7 mouse cellular contexts compared by ENCODE assay signal in genomic region chr4:47208421-47208991, GRCm38 (mm10). TPM values are rescaled to one million over a fixed set of nuclear protein-coding genes. Genes with fewer than 3 reads are reported as not detected.
DNase-seq lines count a peak whose midpoint lies in the region; ATAC-seq lines count a peak whose summit lies in the region.

No protein-coding gene starts in this region.

- H3K4me3 ChIP-seq in forebrain, embryonic 13.5 days: peak overlapping the region; percentile 41
- peak overlapping the region; percentile 63 for H3K4me3 ChIP-seq in limb, embryonic 10.5 days

- DNase-seq in urinary bladder, adult 2 months (ENCODE audit: low spot score): peak; percentile 29
- no peak for DNase-seq in urinary bladder, postnatal 4 days (ENCODE audit: low spot score in 2 of 2)
- peak; percentile 59 for DNase-seq in limb, embryonic 10.5 days (ENCODE audit: low spot score)
- DNase-seq in retina, embryonic 14.5 days (ENCODE audit: low spot score): peak; percentile 12
- DNase-seq in layer of hippocampus, adult 9-11 months: no peak
- no peak for DNase-seq in ovary, postnatal 14 days (ENCODE audit: low spot score)

- H3K4me1 ChIP-seq in forebrain, embryonic 13.5 days: peaks cover 11% of the 10 kb centered on the region
- H3K4me1 ChIP-seq in limb, embryonic 10.5 days: peaks cover 14% of the 10 kb centered on the region

- H3K36me3 ChIP-seq in forebrain, embryonic 13.5 days (ENCODE audit: poor library complexity, severe bottlenecking): no peaks in the 10 kb centered on the region
- no peaks in the 10 kb centered on the region for H3K36me3 ChIP-seq in limb, embryonic 10.5 days

- ATAC-seq in forebrain, embryonic 13.5 days: no peak; the same call in none of the 2 replicates

- H3K27me3 ChIP-seq in forebrain, embryonic 13.5 days: peaks cover 54% of the 10 kb centered on the region
- H3K27me3 ChIP-seq in limb, embryonic 10.5 days (ENCODE audit: low read depth, poor library complexity, severe bottlenecking): peaks cover 83% of the 10 kb centered on the region

- H3K9me3 ChIP-seq in forebrain, embryonic 13.5 days (replicated peaks): no peaks in the 10 kb centered on the region
- no peaks in the 10 kb centered on the region for H3K9me3 ChIP-seq in limb, embryonic 10.5 days (replicated peaks)

- H3K4me2 ChIP-seq in forebrain, embryonic 13.5 days: peak overlapping the region; percentile 63

- no peak overlapping the region for H3K27ac ChIP-seq in forebrain, embryonic 13.5 days
- peak overlapping the region; percentile 73 for H3K27ac ChIP-seq in limb, embryonic 10.5 days

- 2% methylated on average over 40 of the region's 40 CpGs for WGBS in forebrain, embryonic 13.5 days
- WGBS in limb, embryonic 10.5 days: 3% methylated on average over 40 of the region's 40 CpGs

- H3K9ac ChIP-seq in forebrain, embryonic 13.5 days: peak overlapping the region; percentile 39

RNA-seq across cellular contexts. Expression of gene Col15a1, which starts 0.5 kb away (rescaled TPM):
- 117 and 147 TPM in 2 replicates for polyA plus RNA-seq in urinary bladder, adult 2 months (2012; rRNA removed)
- polyA plus RNA-seq in forebrain, embryonic 13.5 days (2015; fragmentation: Nextera tagmentation; extraction: Ambion mirVana): 2.3 and 2.4 TPM in 2 replicates
- polyA plus RNA-seq in limb, embryonic 10.5 days (2016; fragmentation: Nextera tagmentation; extraction: Ambion mirVana): 4.9 and 8.4 TPM in 2 replicates

Comparison
In these comparisons a context has a peak if more than half of its experiments do, and no peak if none do; other contexts are left out.
1. DNase-seq: peak in urinary bladder, adult 2 months (single experiment), limb, embryonic 10.5 days (single experiment) and retina, embryonic 14.5 days (single experiment); none in urinary bladder, postnatal 4 days (0 of 2), layer of hippocampus, adult 9-11 months (single experiment) and ovary, postnatal 14 days (single experiment).
2. RNA of gene Col15a1, which starts 0.5 kb away (polyA plus RNA-seq): 117 to 147 TPM in urinary bladder, adult 2 months; 4.9 to 8.4 TPM in limb, embryonic 10.5 days and 2.3 to 2.4 TPM in forebrain, embryonic 13.5 days; every median in the first group is over 10 times any median in the second.